Mouse (Mus musculus) embryonic fibroblast, embryonic 13.5 days (primary cell): ENCODE measurements around the gene Ctsw. TPM values are rescaled to one million over a fixed set of nuclear protein-coding genes. Genes with fewer than 3 reads are reported as not detected.

Experiments
- H3K27ac ChIP-seq: 2 replicates; pipeline ENCODE4 v1.5.1; 2012; ENCODE audit warnings: low read length, control low read depth, inconsistent platforms; ENCODE audit not compliant: insufficient read depth
- H3K4me1 ChIP-seq: 2 replicates; pipeline ENCODE4 v1.6.1; 2011; ENCODE audit warnings: low read length; ENCODE audit not compliant: control insufficient read depth, insufficient read depth
- H3K4me3 ChIP-seq: 2 replicates; pipeline ENCODE4 v1.5.1; 2011; ENCODE audit warnings: mild to moderate bottlenecking, control low read depth, low read length; ENCODE audit not compliant: insufficient read depth
- CTCF ChIP-seq: IDR thresholded peaks from 2 replicates; pipeline ENCODE4 v1.5.1; 2011; ENCODE audit warnings: mild to moderate bottlenecking, control low read depth, low read length, moderate library complexity, borderline replicate concordance; ENCODE audit not compliant: insufficient read depth
- POLR2A ChIP-seq: IDR thresholded peaks from 2 replicates; pipeline ENCODE4 v1.6.1; 2011; ENCODE audit warnings: low read depth, mild to moderate bottlenecking, control low read depth, low read length, moderate library complexity
- polyA plus RNA-seq: library from polyadenylated mRNA; stranded (reverse); fragments of >200 nt; gene quantifications from 2 replicates; pipeline ENCODE4 v1.2.4, GENCODE M21; 2011; ENCODE audit warnings: low read depth; ENCODE audit not compliant: missing spikeins, insufficient read length

Ctsw gene
- polyA plus RNA-seq, 1 experiment = 0.76 TPM

DNA sequence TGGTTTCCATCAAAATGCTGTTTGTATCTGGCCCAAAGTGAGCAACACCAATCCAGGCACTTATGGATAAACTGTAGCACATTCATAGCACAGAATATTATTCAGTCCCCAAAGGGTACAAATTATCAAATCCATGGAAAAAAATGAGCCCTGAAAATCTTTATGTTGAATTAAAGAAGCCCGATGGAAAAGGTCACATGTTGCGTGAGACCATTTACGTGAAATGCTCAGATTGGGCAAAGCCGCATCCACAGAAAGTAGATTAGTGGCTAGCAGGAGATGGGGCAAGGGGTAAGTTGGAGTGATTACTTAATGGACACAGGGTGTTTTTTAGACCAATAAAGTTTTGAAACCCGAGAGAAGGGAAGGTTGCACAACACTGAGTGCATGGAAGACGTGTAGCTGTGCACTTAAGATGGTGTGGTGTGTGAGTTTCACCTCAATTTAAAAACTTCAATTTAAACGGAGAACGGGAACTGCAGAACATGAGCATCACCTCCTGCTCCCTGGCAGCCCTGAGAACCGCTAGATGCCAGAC is 23.9 kb downstream of the Ctsw start:
- H3K4me3 ChIP-seq = no peak overlapping the region
- TF ChIP-seq CTCF (no peak), POLR2A (no peak)

DNA sequence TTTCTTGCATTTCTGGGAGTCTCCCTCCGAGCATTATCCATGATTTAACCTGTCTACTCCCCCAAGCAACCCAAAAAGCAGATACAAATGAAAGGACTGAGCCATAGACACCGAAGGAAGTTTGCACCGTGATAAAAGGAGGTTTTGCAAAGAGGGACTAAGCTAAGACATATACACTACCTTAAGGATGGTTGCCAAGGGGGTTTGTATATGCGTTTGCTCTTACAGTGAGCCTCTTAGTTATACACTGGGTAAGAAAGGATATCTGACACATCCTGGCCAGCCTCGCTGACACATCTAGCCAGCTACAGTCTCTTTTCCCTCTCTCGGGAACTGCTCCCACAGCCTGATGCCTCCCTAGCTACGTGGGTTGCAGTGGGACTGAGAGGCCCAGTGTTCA is 34.4 kb downstream of the Ctsw start:
- Histone ChIP-seq H3K4me3 (no peak overlapping the region), H3K4me1 (peaks cover 46% of the 10 kb centered on the region), H3K27ac (peak overlapping the region; percentile 83)
- TF ChIP-seq CTCF (no peak), POLR2A (no peak; the same call in 1 of the 2 replicates)

More for the DNA sequence above, 23.9 kb downstream of the Ctsw start:
- Histone ChIP-seq H3K4me1 (peaks cover 16% of the 10 kb centered on the region), H3K27ac (peak overlapping the region; percentile 51)

DNA sequence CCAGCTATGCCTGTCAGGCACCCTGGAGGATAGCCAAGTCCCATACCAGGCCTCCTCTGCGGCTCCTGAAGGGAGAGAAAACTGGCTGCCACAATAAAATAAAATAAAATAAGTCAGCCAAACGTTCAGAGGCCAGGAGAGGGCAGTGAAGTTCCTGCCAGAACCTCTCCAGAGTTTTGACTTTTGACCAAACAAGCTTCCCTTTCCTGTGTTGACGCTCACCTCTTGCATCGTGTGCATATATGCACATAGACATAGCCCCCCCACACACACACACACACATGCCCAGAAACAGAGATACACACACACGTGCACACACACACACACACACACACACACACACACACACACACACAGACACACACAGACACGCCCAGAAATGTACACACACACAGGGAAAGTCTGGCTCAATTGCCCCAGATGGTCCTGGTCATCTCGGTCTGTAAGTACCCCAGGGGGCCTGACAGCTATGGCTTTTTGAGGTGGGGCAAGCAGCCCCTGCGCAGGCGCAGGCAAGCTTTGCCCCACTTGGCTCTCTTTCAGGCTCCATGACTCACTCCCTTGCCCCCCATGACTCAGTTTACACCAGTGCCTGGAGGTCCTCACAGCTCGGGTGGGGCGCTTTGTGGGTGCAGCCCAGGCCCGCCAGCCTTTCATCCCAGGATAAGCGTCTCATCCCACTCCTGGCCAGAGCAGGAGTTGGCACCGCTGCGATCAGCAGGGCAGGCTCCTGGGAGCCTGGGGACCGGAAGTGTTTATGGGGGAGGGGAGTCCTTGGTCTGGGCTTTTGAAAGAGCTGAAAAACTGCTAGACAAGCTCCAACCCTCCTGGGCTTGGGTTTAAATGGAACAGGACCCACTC is 35.1 kb downstream of the Ctsw start:
- Histone ChIP-seq H3K4me1 (peaks cover 47% of the 10 kb centered on the region), H3K4me3 (no peak overlapping the region), H3K27ac (peak overlapping the region; percentile 83)
- TF ChIP-seq CTCF (no peak), POLR2A (peak; percentile 36; the same call in 1 of the 2 replicates)

DNA sequence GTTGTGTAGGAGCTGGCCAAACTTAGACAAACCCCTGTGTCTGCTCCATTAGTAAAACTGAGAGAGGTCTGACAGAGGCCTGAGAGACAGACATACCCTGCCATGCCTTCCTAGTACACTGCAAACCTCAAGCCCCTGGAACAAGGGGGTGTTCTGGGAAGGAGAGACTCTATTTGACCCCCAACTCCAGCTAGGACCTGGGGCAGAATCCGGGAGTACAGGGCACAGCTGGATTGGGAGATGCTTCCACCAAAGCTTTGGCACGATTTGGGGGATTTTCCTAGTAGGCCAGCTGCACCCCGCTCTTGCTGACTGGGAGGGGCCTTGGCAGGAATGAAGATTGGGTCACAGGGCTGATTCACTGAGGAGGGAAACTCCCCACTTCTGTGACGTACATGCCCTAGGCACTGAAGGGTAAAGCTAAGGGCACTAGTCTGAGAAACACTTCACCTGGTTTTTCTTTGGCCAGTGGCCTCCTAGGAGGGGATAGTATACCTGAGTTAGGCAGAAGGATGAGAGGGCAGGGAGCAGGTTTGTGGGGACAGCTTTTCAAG is 36.3 kb downstream of the Ctsw start:
- no peak overlapping the region for H3K4me3 ChIP-seq
- TF ChIP-seq CTCF = no peak
- no peak for TF ChIP-seq POLR2A
- H3K4me1 ChIP-seq = peaks cover 49% of the 10 kb centered on the region
- peak overlapping the region; percentile 37 for H3K27ac ChIP-seq

DNA sequence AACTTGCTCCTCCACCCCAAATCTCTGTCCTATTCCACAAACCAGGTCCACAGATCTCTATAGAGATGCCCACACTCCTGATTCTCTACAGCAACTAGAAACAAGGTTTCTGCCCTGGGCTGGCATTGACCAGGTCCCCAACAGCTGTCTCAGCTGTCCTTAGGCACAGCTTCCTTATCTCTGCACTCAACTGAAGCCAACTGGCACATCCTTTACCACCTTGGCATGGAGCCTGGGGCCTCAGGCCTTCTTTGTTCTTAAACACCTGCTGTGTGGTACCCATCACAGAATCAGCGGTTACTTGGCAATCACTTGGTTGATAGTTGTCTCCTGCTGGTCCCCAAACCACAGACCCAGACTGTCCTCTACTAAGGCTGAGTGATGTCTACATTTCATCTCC is 37.9 kb downstream of the Ctsw start:
- Histone ChIP-seq H3K4me1 (peaks cover 49% of the 10 kb centered on the region), H3K27ac (peak overlapping the region; percentile 76), H3K4me3 (no peak overlapping the region)
- TF ChIP-seq CTCF (no peak), POLR2A (no peak)

DNA sequence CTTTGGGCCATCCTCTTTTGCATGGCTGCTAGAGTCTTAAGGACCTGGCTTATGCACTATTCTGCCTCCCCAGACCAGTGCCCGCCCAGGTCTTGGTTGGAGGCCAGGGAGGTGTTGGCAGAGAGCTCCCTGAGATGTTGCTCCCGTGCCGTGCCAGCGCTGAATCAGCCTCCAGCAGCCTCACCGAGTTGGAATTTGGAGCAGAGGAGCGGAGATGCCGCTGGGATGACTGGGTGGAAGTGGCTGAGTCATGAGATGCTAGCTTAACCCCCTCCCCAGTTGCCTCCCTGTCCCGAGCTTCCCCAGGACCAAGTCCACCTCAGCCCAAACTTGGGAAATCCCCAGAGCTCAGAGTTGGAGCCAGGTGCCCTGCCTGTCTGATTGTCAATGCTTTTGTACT is 38.5 kb downstream of the Ctsw start:
- H3K27ac ChIP-seq = peak overlapping the region; percentile 88

DNA sequence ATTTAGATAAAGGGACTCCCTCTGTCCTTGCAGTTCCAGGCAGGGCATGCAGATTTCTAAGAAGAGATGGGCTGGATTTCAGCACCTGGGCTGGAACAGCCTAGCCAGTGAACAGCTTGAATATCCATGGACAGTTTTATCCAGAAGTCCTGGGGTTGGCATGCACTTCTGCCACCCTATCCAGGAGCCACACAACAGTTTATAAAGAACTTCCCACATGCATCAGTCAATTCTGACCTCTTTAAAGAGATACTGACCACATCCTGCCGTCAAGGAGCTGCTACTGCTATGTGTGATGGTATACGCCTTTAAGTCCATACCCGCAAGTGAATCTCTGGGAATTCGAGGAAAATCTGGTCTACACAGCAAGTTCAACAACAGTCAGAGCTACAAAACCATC is 39.1 kb downstream of the Ctsw start:
- Histone ChIP-seq H3K4me3 (no peak overlapping the region), H3K4me1 (peaks cover 45% of the 10 kb centered on the region), H3K27ac (peak overlapping the region; percentile 88)
- TF ChIP-seq CTCF (no peak), POLR2A (no peak)

More for the DNA sequence above, 38.5 kb downstream of the Ctsw start:
- TF ChIP-seq POLR2A (no peak), CTCF (no peak)
- Histone ChIP-seq H3K4me1 (peaks cover 49% of the 10 kb centered on the region), H3K4me3 (no peak overlapping the region)

DNA sequence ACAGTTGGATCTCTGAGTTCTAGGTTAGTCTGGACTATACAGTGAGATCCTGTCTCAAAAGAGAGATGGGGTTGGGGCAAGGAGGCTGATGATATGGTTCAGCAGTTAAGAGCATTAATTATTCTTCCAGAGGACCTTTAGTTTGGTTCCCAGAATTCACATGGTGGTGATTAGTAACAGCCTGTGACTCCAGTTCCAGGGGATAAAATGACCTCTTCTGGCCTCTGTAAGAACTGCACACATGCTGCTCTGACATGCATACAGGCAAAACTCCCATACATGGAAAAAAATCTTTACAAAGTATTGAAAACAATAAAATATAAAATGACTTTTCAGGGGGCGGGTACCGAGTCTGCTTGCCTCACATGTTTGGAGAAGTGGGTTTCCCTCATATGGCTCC is 40.2 kb downstream of the Ctsw start:
- no peak for TF ChIP-seq CTCF
- TF ChIP-seq POLR2A = no peak
- H3K4me1 ChIP-seq = peaks cover 33% of the 10 kb centered on the region
- peak overlapping the region; percentile 51; the same call in 1 of the 2 replicates for H3K27ac ChIP-seq
- H3K4me3 ChIP-seq = no peak overlapping the region

DNA sequence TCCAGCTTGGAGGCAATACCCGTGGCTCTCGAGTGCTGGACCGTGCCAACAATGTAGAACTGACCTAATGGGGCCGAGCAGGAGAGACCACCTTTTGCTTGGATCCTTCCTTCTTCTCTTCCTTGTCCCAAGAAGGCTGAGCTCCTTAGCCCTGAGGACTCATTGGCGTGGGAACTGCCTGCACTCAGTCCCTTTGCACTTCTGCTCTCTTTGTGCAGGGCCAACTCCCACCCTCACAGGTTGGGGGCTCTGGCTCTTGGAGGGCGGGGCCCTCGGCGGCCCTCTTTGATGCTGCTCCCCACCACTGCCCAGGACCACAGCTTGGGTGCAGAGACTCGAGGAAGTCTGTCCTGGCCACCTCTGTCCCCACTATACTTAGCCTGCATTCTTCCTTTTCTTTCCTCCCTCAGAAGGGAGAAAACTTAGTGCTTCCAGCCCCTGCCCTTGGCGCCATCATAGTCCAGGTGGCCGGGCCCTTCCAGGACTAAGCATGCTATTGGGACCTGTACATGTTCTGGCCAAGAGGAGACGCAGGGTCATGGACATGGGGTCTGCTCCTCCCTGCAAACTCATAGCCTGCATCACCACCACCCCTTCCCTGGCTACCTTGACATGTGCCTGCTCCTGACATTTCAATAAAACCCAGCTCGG is 41.5 kb downstream of the Ctsw start:
- H3K27ac ChIP-seq = no peak overlapping the region
- H3K4me1 ChIP-seq = peaks cover 24% of the 10 kb centered on the region
- H3K4me3 ChIP-seq = no peak overlapping the region
- no peak for TF ChIP-seq POLR2A

DNA sequence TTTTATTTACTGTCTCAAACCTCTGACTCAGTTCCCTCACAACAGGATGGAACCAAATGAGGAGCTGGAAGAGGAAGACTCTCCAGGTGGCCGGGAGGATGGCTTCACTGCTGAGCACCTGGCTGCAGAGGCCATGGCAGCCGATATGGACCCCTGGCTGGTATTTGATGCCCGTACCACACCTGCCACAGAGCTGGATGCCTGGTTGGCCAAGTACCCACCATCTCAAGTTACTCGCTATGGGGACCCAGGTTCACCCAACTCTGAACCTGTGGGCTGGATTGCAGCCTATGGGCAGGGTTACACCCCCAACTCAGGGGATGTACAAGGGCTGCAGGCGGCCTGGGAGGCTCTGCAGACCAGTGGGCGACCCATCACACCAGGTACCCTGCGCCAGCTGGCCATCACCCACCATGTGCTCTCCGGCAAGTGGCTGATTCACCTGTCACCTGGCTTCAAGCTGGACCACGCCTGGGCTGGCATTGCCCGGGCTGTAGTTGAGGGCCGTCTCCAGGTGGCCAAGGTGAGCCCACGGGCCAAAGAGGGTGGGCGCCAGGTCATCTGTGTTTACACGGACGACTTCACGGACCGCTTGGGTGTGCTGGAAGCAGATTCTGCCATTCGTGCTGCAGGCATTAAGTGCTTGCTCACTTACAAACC is 42.3 kb downstream of the Ctsw start:
- Histone ChIP-seq H3K4me3 (peak overlapping the region; percentile 93), H3K27ac (peak overlapping the region; percentile 70), H3K4me1 (peaks cover 19% of the 10 kb centered on the region)
- TF ChIP-seq POLR2A (no peak), CTCF (no peak)
